Mouse (Mus musculus) frontal cortex, postnatal 36 days (tissue): Measurements from ENCODE around the gene Rmdn2.

Source experiments
- DNase-seq, 2 experiments: peaks; one replicate each; pipeline ENCODE4 v3.0.0; 2022; ENCODE audit warnings: low spot score in 2 of 2

Rmdn2 gene

DNA sequence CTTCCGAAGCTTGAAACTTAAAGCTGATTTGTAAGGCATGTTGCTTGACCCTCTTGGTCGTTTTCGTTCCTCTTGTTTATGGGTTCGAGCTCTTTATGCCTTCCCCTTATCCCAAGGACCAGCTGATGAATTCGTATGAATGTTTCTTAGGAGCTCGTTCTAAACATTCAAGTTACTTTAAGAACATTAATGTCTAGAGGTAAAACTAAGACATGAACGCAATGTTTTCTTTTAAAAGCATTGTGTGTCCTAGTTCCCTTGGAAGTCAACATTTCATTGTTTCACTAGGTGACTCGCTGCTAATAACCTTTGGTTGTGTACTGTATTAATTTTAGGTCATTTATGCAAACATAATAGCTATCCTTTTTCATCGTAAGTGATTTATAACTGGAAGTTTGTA is 4.2 kb downstream of the Rmdn2 start:
- no peak for DNase-seq

DNA sequence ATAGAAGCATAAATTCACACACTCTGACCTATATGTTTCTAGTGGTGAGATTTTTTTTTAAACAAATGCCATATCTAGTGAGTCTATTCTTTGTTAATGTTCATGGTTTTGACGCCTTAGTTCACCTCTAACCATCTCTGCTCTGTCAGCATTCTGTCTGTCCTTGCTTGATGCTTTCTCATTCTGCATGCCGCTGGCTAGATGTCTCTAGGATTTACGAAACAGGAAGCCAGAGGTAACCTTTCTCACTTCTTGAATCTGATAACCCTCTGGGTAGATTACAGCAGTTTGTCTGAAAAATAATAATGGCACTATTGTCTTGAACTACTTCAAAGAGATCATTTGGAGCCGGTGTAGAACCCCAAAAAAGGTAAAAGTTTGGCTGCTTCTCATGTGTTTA is 5.0 kb downstream of the Rmdn2 start:
- no peak for DNase-seq

DNA sequence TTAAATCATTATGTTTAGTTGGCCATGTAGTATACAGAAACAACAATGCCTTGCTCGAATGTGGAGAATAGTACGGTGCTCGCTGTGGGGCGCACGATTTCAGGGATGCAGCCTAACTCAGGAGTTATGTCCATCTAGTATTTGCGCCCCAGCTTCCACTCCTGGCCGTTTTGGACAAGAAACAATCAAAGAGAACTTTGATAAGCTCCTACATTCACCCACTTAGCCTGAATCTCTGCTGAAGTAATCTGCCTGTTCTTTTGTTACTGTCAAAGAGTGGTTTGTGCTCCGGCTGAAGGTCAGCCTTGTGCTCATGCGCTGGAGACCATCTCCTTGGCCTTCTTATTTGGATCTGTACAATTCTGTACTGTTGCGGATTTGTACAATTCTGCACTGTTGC is 6.8 kb downstream of the Rmdn2 start:
- no peak for DNase-seq

DNA sequence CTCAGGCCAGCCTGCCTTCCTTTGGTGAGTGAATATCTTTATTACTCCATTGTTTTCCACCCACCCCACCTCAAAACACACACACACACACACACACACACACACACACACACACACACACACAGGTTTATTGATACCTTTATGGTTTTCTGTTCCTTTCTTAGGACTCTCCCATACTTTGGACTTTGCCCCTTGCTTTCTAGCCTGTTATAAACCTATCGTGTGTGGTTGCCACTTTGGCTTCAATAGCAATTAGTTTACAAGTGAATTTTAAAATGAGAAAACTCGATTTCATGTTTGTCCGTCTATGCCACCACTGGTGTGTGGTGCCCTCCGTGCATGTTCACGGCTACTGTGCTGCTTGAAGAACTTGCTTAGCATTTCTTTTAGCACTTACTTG is 7.3 kb downstream of the Rmdn2 start:
- DNase-seq, result no peak

GRCm38 (mm10) chr17:79622050-79622449 is 10.4 kb downstream of the Rmdn2 start:
- DNase-seq, result no peak

DNA sequence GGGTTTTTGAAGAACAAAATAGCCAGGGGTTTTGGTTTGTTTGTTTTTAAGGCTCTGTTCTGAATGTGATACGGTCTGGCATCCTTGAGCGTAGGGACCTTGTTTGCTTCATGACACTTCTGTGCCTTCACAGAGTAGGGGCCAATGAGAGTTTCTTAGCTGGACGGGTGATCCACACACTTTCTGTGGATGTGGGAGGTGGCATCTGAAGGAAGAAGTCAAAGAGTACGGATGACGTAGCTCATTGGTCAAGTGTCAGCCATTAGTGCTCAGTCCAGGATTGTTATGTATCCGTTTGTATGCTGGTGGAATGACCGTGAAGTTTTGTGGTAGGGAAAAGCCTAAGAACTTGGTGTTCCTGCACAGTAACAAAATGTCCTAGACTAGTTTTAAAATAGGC is 10.9 kb downstream of the Rmdn2 start:
- DNase-seq, result no peak

DNA sequence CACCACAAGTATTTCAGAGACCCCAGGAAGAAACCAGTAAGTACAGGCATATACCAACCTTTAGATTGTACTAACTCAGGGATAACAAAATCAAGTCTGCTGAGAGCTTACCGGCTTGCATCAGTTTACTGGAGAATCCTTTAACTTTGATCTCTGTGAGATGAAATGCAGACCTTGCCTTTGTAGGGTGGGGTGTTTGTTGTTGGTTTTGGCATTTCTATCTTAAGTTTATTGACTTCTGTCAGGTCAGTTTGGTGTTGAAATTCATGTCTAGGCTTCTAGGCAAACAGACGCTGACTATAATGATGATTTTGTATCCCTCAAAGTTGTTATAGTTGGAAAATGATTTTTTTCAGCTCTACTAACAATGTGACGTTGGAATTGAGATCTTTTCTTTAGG is 12.2 kb downstream of the Rmdn2 start:
- DNase-seq, result no peak

- peak in 1 of 2 experiments; percentile 3 for DNase-seq
These were observed 14.7 kb downstream of the Rmdn2 start for GRCm38 (mm10) chr17:79626241-79626816.

GRCm38 (mm10) chr17:79649893-79650292 is 38.2 kb downstream of the Rmdn2 start:
- no peak for DNase-seq

GRCm38 (mm10) chr17:79650297-79650696 is 38.6 kb downstream of the Rmdn2 start:
- DNase-seq, result no peak

GRCm38 (mm10) chr17:79653171-79653570 is 41.5 kb downstream of the Rmdn2 start:
- no peak for DNase-seq

GRCm38 (mm10) chr17:79654187-79654586 is 42.5 kb downstream of the Rmdn2 start:
- DNase-seq, result no peak

DNA sequence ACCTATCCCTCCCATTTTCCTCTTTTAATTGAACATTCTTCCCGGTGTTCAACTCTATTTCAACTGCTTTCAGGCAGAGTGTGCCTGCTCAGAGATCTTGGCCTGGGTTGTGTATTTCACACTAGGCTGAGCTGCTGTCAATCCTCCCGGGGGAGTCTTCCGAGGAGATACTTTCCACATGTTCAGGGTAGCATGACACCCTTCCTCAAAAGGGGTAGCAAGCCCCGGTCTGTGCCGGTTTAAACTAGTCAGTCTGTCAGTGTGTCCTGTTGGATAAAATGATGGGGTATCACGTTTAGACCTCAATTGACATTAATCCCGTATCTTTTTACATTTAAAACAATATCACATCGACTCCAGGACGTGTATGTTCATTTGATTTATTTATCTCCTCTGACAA is 46.1 kb downstream of the Rmdn2 start:
- DNase-seq, result no peak

GRCm38 (mm10) chr17:79658452-79658851 is 46.8 kb downstream of the Rmdn2 start:
- no peak for DNase-seq

DNA sequence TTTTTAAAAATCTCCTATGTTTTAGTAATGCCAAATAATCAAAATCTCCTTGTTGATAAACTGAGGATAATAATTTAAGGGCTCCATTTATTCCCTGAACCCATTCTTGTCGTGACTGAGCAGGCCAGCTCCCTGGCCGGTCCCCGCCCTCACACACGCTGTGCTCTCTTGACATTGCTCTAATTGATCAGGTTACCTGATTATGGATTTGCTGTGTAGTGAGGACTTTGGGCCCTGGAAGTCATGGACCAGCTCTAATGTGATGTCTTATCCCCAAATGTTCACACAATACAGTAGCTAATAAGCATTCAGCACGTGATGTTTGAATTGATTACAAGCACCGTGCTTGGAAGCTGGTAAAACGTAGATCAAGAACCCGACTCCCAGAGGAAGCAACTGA is 47.2 kb downstream of the Rmdn2 start:
- no peak for DNase-seq

DNA sequence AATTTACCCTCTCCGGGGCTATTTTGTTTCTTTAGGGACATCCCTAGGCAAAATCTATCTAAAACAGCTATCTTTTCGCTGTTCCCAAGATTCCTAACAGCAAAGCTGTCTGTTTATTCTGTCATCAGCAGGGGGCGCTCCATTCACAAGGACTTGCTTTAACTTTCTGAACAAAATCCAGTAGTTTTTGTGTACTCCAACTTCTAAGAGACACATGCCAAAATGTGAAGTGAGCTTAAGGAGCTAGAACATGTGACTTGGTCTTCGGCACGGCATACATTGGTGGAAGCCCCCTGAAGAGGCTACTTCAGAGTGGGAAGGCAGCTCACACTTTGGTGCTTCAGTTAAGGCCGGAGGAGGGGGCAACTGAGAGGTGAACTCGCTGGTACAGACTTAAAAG is 49.7 kb downstream of the Rmdn2 start:
- DNase-seq, result peak; percentile 68 to 80

DNA sequence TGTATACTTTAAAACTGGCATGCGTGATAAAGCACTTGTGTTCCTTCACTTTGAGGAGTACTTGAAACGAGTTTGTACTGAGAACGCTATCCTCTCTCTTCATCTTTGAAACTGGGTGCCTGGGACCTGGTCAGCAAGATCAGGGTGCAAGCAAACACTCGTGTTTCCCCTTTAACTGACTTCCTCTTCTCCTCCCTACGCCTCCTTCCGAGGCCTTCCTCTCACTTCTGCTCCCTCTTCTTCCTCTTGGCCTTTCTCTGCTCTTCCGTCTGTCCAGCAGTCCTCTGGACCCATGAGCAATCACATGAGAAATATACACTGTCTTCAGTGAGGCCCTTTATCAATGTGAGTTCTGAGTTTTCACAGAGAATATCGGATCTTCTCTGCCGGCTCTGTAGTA is 50.2 kb downstream of the Rmdn2 start:
- no peak for DNase-seq

DNA sequence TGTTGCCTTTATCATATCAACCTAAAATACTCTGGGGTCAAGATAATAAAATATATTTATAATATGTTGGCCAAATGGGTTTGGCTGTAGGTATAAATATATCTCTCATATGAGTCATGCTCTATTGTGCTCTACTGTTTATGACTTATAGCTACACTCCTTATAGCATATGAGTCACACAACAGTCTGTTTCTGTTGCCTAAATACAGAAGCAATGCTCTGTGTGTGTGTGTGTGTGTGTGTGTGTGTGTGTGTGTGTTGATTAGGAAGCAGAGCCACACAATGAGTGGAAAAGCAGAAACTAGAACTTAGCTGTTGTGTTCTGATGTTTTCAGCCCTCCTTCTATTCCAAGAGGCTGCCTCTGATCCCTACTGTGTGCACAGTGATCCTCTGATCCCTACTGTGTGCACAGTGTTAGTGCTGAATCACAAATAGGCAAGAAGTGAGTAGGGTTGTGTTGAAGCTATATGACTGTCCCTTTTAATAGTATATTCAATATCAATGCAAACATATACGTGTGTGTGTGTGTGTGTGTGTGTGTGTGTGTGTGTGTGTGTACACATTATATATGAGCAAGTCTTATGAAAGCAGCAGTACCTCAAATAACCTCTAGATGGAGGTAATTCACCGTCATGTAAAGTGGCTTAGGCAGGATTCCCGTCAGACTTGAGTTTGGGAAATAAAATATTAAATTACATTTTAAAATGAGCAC is 51.9 kb downstream of the Rmdn2 start:
- DNase-seq, result peak in 1 of 2 experiments; percentile 23

GRCm38 (mm10) chr17:79664106-79664417 is 52.4 kb downstream of the Rmdn2 start:
- no peak for DNase-seq

- no peak for DNase-seq
These were observed 59.2 kb downstream of the Rmdn2 start for GRCm38 (mm10) chr17:79670837-79671236.

DNA sequence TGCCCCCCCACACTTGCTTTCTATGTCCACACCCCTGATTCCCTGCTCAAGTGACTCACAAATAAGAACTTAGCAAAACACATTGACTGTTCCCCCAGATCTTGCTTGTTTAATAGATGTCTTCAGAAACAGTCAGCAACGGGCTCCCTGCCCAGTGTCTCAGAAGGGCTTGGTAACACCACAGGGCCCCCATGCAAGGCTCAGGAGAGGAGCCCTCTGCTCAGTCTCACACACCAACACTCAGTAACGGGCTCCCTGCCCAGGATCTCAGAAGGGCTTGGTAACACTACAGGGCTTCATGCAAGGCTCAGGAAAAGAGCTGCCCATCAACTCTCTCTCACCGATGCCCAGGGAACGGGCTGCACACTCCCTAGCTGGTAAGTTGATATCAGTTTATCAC is 83.4 kb downstream of the Rmdn2 start:
- DNase-seq, result no peak

- no peak for DNase-seq
These were observed 83.9 kb downstream of the Rmdn2 start for GRCm38 (mm10) chr17:79695541-79695940.

- peak in 1 of 2 experiments; percentile 36 for DNase-seq
These were observed 87.5 kb downstream of the Rmdn2 start for GRCm38 (mm10) chr17:79699197-79699596.

- no peak for DNase-seq
These were observed 89.2 kb downstream of the Rmdn2 start for GRCm38 (mm10) chr17:79700871-79701270.
